Mouse (Mus musculus) hindbrain, embryonic 13.5 days (tissue): ENCODE data around the gene Bahcc1. TPM values are rescaled to one million over a fixed set of nuclear protein-coding genes. Genes with fewer than 3 reads are reported as not detected.

Experiments
- ATAC-seq: fragments of 200-750 bp; cut with Nextera tagmentation; 2 replicates; pipeline ENCODE4 v1.8.0; 2017; ENCODE audit warnings: moderate TSS enrichment; ENCODE audit not compliant: low FRiP score
- H3K27ac ChIP-seq: fragments of 300-500 bp; sonication (generic); 2 replicates; pipeline ENCODE4 v1.5.1; 2015; ENCODE audit warnings: inconsistent platforms, mild to moderate bottlenecking, moderate library complexity
- H3K27me3 ChIP-seq: fragments of 300-500 bp; sonication (generic); 2 replicates; pipeline ENCODE4 v1.6.1; 2015; ENCODE audit warnings: mild to moderate bottlenecking, inconsistent platforms
- H3K36me3 ChIP-seq: fragments of 300-500 bp; sonication (generic); 2 replicates; pipeline ENCODE4 v1.6.1; 2015; ENCODE audit warnings: mild to moderate bottlenecking, inconsistent platforms
- H3K4me1 ChIP-seq: fragments of 300-500 bp; sonication (generic); replicated peaks from 2 replicates; pipeline ENCODE4 v1.6.1; 2015; ENCODE audit warnings: inconsistent platforms
- H3K4me2 ChIP-seq: fragments of 300-500 bp; sonication (generic); 2 replicates; pipeline ENCODE4 v1.6.1; 2015; ENCODE audit warnings: inconsistent platforms, mild to moderate bottlenecking, moderate library complexity
- H3K4me3 ChIP-seq: fragments of 300-500 bp; sonication (generic); 2 replicates; pipeline ENCODE4 v1.5.1; 2015; ENCODE audit warnings: mild to moderate bottlenecking, inconsistent platforms
- H3K9ac ChIP-seq: fragments of 300-500 bp; sonication (generic); 2 replicates; pipeline ENCODE4 v1.6.1; 2015; ENCODE audit warnings: mild to moderate bottlenecking, inconsistent platforms
- H3K9me3 ChIP-seq: fragments of 300-500 bp; sonication (generic); 2 replicates; pipeline ENCODE4 v1.6.1; 2016; ENCODE audit warnings: inconsistent platforms
- WGBS: fragments of 180-500 bp; shearing (Covaris S2); methylation state at CpG from one replicate; pipeline ENCODE4 v1.1.7; 2015; 5-methylcytosine and 5-hydroxymethylcytosine counted together
- polyA plus RNA-seq: library from polyadenylated mRNA; unstranded; fragments of >200 nt; fragmentation: Nextera tagmentation; extraction: Ambion mirVana; gene quantifications from 2 replicates; pipeline ENCODE4 v1.2.1, GENCODE M21; 2015

Gene Bahcc1
- polyA plus RNA-seq, 1 experiment from 2014 or later: 13.6 TPM

GRCm38 (mm10) chr11:120308441-120309320 lies 75.9 kb downstream of the Bahcc1 start:
- 0 out of 2 replicates have a peak overlapping the region, but pooled peaks have one; percentile 3 for H3K27ac ChIP-seq
- no peaks in the 10 kb centered on the region for H3K9me3 ChIP-seq
- H3K9ac ChIP-seq: no peak overlapping the region
- H3K4me2 ChIP-seq: no peak overlapping the region
- peaks cover 62% of the 10 kb centered on the region for H3K4me1 ChIP-seq
- no peak for ATAC-seq
- H3K36me3 ChIP-seq: no peaks in the 10 kb centered on the region
- no peak overlapping the region for H3K4me3 ChIP-seq
- 57% methylated on average over 15 of the region's 15 CpGs for WGBS
- peaks cover 10% of the 10 kb centered on the region; the same call in 1 of the 2 replicates for H3K27me3 ChIP-seq

GRCm38 (mm10) chr11:120310813-120311312 lies 78.1 kb downstream of the Bahcc1 start:
- Histone ChIP-seq H3K4me3 (peak overlapping the region; percentile 45), H3K4me1 (peaks cover 63% of the 10 kb centered on the region), H3K36me3 (no peaks in the 10 kb centered on the region), H3K27ac (peak overlapping the region; percentile 96), H3K9me3 (no peaks in the 10 kb centered on the region), H3K9ac (peak overlapping the region; percentile 78), H3K4me2 (peak overlapping the region; percentile 75), H3K27me3 (0 out of 2 replicates have a peak, but pooled peaks cover 3% of the 10 kb centered on the region)
- WGBS: 5% methylated on average over 42 of the region's 45 CpGs
- ATAC-seq: peak; percentile 91

- 50% methylated on average over 10 of the region's 10 CpGs for WGBS
- peak overlapping the region; percentile 78 for H3K9ac ChIP-seq
- H3K4me3 ChIP-seq: peak overlapping the region; percentile 45
- H3K9me3 ChIP-seq: no peaks in the 10 kb centered on the region
- no peaks in the 10 kb centered on the region for H3K36me3 ChIP-seq
- peak overlapping the region; percentile 96 for H3K27ac ChIP-seq
- peaks cover 59% of the 10 kb centered on the region for H3K4me1 ChIP-seq
- H3K4me2 ChIP-seq: peak overlapping the region; percentile 75
- ATAC-seq: no peak
- H3K27me3 ChIP-seq: no peaks in the 10 kb centered on the region
Observed at GRCm38 (mm10) chr11:120311561-120311960, 78.8 kb downstream of the Bahcc1 start.

- H3K27ac ChIP-seq: peak overlapping the region; percentile 96
- WGBS: 75% methylated on average over 6 of the region's 6 CpGs
- H3K4me3 ChIP-seq: no peak overlapping the region
- H3K9me3 ChIP-seq: no peaks in the 10 kb centered on the region
- peak overlapping the region; percentile 78; the same call in 1 of the 2 replicates for H3K9ac ChIP-seq
- no peaks in the 10 kb centered on the region for H3K36me3 ChIP-seq
- H3K4me2 ChIP-seq: no peak overlapping the region
- no peaks in the 10 kb centered on the region for H3K27me3 ChIP-seq
- peaks cover 59% of the 10 kb centered on the region for H3K4me1 ChIP-seq
- no peak for ATAC-seq
Observed at GRCm38 (mm10) chr11:120312069-120312468, 79.3 kb downstream of the Bahcc1 start.

- 62% methylated on average over 6 of the region's 6 CpGs for WGBS
- H3K4me3 ChIP-seq: no peak overlapping the region
- H3K27me3 ChIP-seq: no peaks in the 10 kb centered on the region
- H3K9me3 ChIP-seq: no peaks in the 10 kb centered on the region
- peak overlapping the region; percentile 98; the same call in 1 of the 2 replicates for H3K27ac ChIP-seq
- H3K9ac ChIP-seq: no peak overlapping the region
- peaks cover 50% of the 10 kb centered on the region for H3K4me1 ChIP-seq
- ATAC-seq: no peak
- H3K4me2 ChIP-seq: no peak overlapping the region
- H3K36me3 ChIP-seq: no peaks in the 10 kb centered on the region
Observed at GRCm38 (mm10) chr11:120313906-120314685, 81.3 kb downstream of the Bahcc1 start.

- Histone ChIP-seq H3K27me3 (no peaks in the 10 kb centered on the region), H3K9ac (peak overlapping the region; percentile 87), H3K4me2 (peak overlapping the region; percentile 82), H3K36me3 (no peaks in the 10 kb centered on the region), H3K27ac (peak overlapping the region; percentile 98), H3K4me1 (peaks cover 50% of the 10 kb centered on the region), H3K4me3 (peak overlapping the region; percentile 48), H3K9me3 (no peaks in the 10 kb centered on the region)
- ATAC-seq: no peak
- 38% methylated on average over 16 of the region's 16 CpGs for WGBS
Observed at GRCm38 (mm10) chr11:120314721-120315415, 82.1 kb downstream of the Bahcc1 start.

GRCm38 (mm10) chr11:120315416-120315761 lies 82.6 kb downstream of the Bahcc1 start:
- Histone ChIP-seq H3K4me2 (peak overlapping the region; percentile 82), H3K27ac (peak overlapping the region; percentile 98), H3K9me3 (no peaks in the 10 kb centered on the region), H3K36me3 (no peaks in the 10 kb centered on the region), H3K4me1 (peaks cover 46% of the 10 kb centered on the region), H3K27me3 (no peaks in the 10 kb centered on the region), H3K9ac (peak overlapping the region; percentile 87), H3K4me3 (peak overlapping the region; percentile 48)
- 15% methylated on average over 4 of the region's 4 CpGs for WGBS
- ATAC-seq: no peak

GRCm38 (mm10) chr11:120315832-120316689 lies 83.3 kb downstream of the Bahcc1 start:
- H3K4me1 ChIP-seq: peaks cover 44% of the 10 kb centered on the region
- H3K4me2 ChIP-seq: peak overlapping the region; percentile 82
- peak overlapping the region; percentile 48 for H3K4me3 ChIP-seq
- no peaks in the 10 kb centered on the region for H3K27me3 ChIP-seq
- peak; percentile 96 for ATAC-seq
- peak overlapping the region; percentile 87 for H3K9ac ChIP-seq
- H3K9me3 ChIP-seq: no peaks in the 10 kb centered on the region
- H3K36me3 ChIP-seq: no peaks in the 10 kb centered on the region
- WGBS: 4% methylated on average over 36 of the region's 37 CpGs
- peak overlapping the region; percentile 98 for H3K27ac ChIP-seq

- Histone ChIP-seq H3K4me2 (peak overlapping the region; percentile 82), H3K36me3 (no peaks in the 10 kb centered on the region), H3K27ac (peak overlapping the region; percentile 98), H3K4me3 (peak overlapping the region; percentile 48), H3K9me3 (no peaks in the 10 kb centered on the region), H3K27me3 (no peaks in the 10 kb centered on the region), H3K4me1 (peaks cover 36% of the 10 kb centered on the region), H3K9ac (peak overlapping the region; percentile 87)
- WGBS: 26% methylated on average over 13 of the region's 13 CpGs
- peak; percentile 12 for ATAC-seq
Observed at GRCm38 (mm10) chr11:120316690-120317254, 84.0 kb downstream of the Bahcc1 start.

- H3K4me1 ChIP-seq: peaks cover 32% of the 10 kb centered on the region
- H3K4me3 ChIP-seq: peak overlapping the region; percentile 48; the same call in 1 of the 2 replicates
- ATAC-seq: no peak
- H3K9ac ChIP-seq: peak overlapping the region; percentile 87
- no peaks in the 10 kb centered on the region for H3K36me3 ChIP-seq
- no peaks in the 10 kb centered on the region for H3K27me3 ChIP-seq
- peak overlapping the region; percentile 98 for H3K27ac ChIP-seq
- peak overlapping the region; percentile 82 for H3K4me2 ChIP-seq
- no peaks in the 10 kb centered on the region for H3K9me3 ChIP-seq
- WGBS: 39% methylated on average over 7 of the region's 7 CpGs
Observed at GRCm38 (mm10) chr11:120317456-120317855, 84.7 kb downstream of the Bahcc1 start.

GRCm38 (mm10) chr11:120319310-120319709 lies 86.6 kb downstream of the Bahcc1 start:
- Histone ChIP-seq H3K27me3 (no peaks in the 10 kb centered on the region), H3K9me3 (no peaks in the 10 kb centered on the region), H3K27ac (no peak overlapping the region), H3K4me1 (peaks cover 27% of the 10 kb centered on the region), H3K9ac (no peak overlapping the region), H3K4me2 (no peak overlapping the region), H3K4me3 (no peak overlapping the region), H3K36me3 (no peaks in the 10 kb centered on the region)
- 90% methylated on average over 5 of the region's 5 CpGs for WGBS
- ATAC-seq: no peak
